Mouse (Mus musculus): ENCODE results near the gene Lsr.
A peak's percentile ranks its signal among the peaks of the same experiment; 100 is the strongest.
"Not testable (repeated sequence)": the region's sequence is repeated elsewhere in the genome, so short reads cannot be mapped to it uniquely, and the experiment has no call there.

Gene Lsr

DNA sequence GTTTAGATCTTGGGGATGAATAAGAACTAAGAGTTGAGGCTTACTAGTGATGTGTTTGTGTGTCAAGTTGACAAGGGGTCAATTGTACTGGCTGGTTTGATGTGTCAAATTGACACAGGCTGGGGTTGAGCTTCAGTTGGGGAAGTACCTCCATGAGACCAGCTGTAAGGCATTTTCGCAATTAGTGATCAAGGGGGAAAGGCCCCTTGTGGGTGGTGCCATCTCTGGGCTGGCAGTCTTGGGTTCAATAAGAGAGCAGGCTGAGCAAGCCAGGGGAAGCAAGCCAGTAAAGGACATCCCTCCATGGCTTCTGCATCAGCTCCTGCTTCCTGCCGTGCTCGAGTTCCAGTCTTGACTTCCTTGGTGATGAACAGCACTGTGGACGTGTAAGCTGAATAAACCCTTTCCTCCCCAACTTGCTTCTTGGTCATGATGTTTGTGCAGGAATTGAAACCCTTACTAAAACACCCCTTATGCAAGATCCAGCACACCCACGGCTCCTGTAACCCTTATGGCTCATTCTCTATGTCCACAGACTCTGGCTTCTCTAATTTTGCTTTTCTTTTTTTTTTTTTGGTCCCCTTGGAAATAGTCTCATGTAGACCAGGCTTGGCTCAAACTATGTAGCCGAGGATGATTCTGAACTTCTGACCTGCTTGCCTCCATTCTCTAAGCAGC is 37.7 kb downstream of the Lsr start:
- DNase-seq (ENCODE audit: low read depth, low spot score) = not testable (repeated sequence)

GRCm38 (mm10) chr7:30924581-30924980 is 48.7 kb downstream of the Lsr start, which contains the start of gene Hamp2:
Gene Hamp2 (minus strand): TSS chr7:30924681.
- DNase-seq (ENCODE audit: low read depth, low spot score) = not testable (repeated sequence)

GRCm38 (mm10) chr7:30924071-30924470 is 49.2 kb downstream of the Lsr start:
- DNase-seq (ENCODE audit: low read depth, low spot score) = no peak

GRCm38 (mm10) chr7:30922490-30922889 is 50.8 kb downstream of the Lsr start:
- DNase-seq (ENCODE audit: low read depth, low spot score) = not testable (repeated sequence)

DNA sequence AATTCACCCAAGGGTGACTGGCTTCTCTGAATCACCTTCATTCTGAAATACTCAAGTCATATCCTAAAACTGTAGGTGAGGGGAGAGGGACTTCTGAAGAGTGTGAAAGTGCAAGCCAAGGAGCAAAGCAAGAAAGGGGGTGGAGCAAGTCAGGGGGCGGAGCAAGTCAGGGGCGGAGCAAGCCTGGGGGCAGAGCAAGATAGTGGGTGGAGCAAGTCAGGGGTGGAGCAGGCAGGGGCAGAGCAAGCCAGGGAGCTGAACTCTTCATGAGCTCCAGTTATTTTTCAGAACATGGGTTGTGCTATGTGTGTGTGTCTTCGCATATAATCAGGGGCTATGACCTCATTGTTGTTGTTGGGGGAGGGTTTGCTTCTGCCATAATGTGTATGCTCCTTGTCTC is 53.0 kb downstream of the Lsr start:
- peak; percentile 74 for DNase-seq (ENCODE audit: low read depth, low spot score)

GRCm38 (mm10) chr7:30917219-30917618 is 56.0 kb downstream of the Lsr start:
- DNase-seq (ENCODE audit: low read depth, low spot score) = no peak

GRCm38 (mm10) chr7:30916713-30917112 is 56.6 kb downstream of the Lsr start:
- no peak for DNase-seq (ENCODE audit: low read depth, low spot score)

DNA sequence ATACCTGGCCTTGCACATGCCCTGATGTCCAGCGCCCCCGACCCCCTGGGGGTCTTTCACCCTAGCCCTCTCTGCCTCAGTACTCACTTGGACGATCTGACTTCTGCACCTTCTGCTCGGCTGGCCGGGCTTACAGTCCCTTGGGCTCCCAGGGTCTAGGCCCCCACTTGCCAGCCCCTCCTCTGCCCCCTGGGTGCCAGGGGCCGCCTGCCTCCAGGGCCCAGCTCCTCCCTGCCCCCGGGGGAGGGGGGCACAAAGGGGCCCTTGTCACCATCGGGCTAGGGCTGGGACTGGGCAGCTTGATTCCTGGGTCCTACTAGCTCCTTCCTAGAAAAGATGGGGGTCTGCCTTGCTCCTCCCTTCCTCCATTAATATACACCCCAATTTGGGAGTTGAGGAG is 58.5 kb downstream of the Lsr start, which contains the start of gene Mag:
Mag (minus strand) TSS at position 142 of the 400 bp plus-strand sequence.
- no peak for DNase-seq (ENCODE audit: low read depth, low spot score)

- DNase-seq (ENCODE audit: low read depth, low spot score) = no peak
Observed at GRCm38 (mm10) chr7:30909773-30910172, 63.5 kb downstream of the Lsr start.

GRCm38 (mm10) chr7:30908992-30909431 is 64.3 kb downstream of the Lsr start:
- DNase-seq (ENCODE audit: low read depth, low spot score) = no peak

DNA sequence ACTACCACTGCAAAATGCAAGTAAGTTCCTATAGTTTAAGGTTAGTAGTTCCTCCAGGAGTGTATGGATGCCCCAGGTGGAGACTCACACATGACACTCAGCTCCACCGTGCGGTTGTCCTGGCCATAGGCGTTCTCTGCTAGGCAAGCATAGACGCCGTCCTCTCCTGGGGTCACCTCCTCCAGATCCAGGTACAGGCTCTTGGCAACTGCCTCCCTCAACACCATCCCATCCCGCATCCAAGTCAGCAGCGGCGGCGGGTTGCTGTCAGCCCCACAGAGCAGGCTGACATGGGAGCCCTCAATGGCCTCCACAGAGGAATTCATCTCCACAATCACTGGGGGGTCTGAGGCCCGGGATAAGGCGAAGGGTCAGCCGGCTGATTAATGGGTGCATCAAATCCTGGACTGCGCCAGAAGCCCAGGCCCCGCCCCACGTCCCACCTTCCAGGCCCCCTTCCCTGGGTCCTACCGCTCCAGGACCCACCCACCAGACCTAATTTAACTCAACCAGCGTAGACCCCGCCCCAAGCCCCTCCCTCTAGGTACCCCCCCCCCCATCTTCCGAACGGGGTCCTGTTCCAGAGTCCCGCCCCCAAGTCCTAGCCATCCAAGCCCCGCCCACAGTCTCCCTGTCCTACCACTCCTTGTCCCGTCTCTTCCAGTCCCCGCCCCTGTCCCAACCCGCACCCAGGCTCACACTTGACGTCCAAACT is 64.8 kb downstream of the Lsr start:
- peak; percentile 83 for DNase-seq (ENCODE audit: low read depth, low spot score)
